In the genomic region with DNA sequence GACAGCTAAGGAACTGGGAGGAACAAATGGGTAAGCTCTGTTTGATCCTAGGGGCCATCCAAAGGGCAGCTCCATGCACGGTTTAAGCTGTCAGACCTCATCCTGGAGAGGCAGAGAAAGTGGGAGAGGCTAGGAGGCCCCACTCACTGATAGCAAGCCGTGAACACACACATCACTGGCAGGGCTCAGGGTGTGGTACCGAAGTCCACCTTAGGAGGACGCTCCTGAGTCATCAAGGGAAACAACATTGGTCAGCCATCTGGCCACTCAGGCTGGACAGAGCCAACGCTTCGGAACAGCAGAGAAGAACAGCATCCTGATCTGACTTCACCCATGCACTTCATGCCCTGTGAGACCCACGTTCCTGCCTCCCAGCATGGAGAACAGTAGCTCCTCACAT, we compare ENCODE assay signal across 19 mouse cellular contexts. TPM values are rescaled to one million over a fixed set of nuclear protein-coding genes. Genes with fewer than 3 reads are reported as not detected.
DNase-seq lines count a peak whose midpoint lies in the region; ATAC-seq and TF ChIP-seq lines count a peak whose summit lies in the region.
"Had no signal": no experiment of that assay in that cellular context is flagged by ENCODE, and none has a peak within 500 bp of the region (broad histone marks: within the 10 kb centered on the region; RNA-seq: fewer than 3 reads in every experiment).

No protein-coding gene starts in this region.

- DNase-seq in cerebellum, adult 9-10 months = peak; percentile 69
- no peak for DNase-seq in cerebellum, adult 11-12 months
- DNase-seq in stomach, postnatal 0 days (ENCODE audit: low spot score) = no peak
- DNase-seq: adrenal gland, postnatal 10 days; cerebellum, adult 8-10 months; gastrocnemius, postnatal 36 days; heart, adult 11 months; heart, postnatal 10 days; heart, postnatal 4 days had no signal

- TF ChIP-seq EP300 in stomach, postnatal 0 days (optimal IDR thresholded peaks at IDR 0.05) = no peak

- ATAC-seq in intestine, embryonic 16.5 days = peak; percentile 43; the same call in 1 of the 2 replicates
- ATAC-seq in intestine, embryonic 15.5 days = no peak
- no peak for ATAC-seq in megakaryocyte, adult 5-6 weeks (ENCODE audit: poor library complexity, severe bottlenecking)
- ATAC-seq in stomach, postnatal 0 days (ENCODE audit: low FRiP score, low TSS enrichment) = no peak
- ATAC-seq: forebrain, embryonic 13.5 days had no signal

- peak; percentile 22; the same call in 1 of the 2 replicates for TF ChIP-seq CTCF in stomach, postnatal 0 days (IDR thresholded peaks at IDR 0.05; ENCODE audit: low read depth)

- H3K27me3 ChIP-seq in intestine, embryonic 16.5 days (replicated peaks; ENCODE audit: control insufficient read depth, insufficient read depth, low read length) = no peaks in the 10 kb centered on the region
- H3K27me3 ChIP-seq in intestine, embryonic 15.5 days (replicated peaks) = no peaks in the 10 kb centered on the region
- peaks cover 52% of the 10 kb centered on the region for H3K27me3 ChIP-seq in megakaryocyte, embryonic 14.5 days (replicated peaks)
- no peaks in the 10 kb centered on the region for H3K27me3 ChIP-seq in stomach, postnatal 0 days (ENCODE audit: control insufficient read depth, insufficient read depth, low read length)
- H3K27me3 ChIP-seq: forebrain, embryonic 13.5 days; hindbrain, embryonic 12.5 days had no signal

- H3K4me3 ChIP-seq in intestine, embryonic 16.5 days (ENCODE audit: low read length) = no peak overlapping the region
- no peak overlapping the region for H3K4me3 ChIP-seq in intestine, embryonic 15.5 days (replicated peaks)
- H3K4me3 ChIP-seq in megakaryocyte, embryonic 14.5 days (replicated peaks) = peak overlapping the region; percentile 33
- no peak overlapping the region for H3K4me3 ChIP-seq in stomach, postnatal 0 days (ENCODE audit: low read depth, low read length)
- H3K4me3 ChIP-seq: embryonic facial prominence, embryonic 10.5 days; forebrain, embryonic 13.5 days; heart, embryonic 10.5 days; hindbrain, embryonic 12.5 days had no signal

- no peaks in the 10 kb centered on the region for H3K9me3 ChIP-seq in intestine, embryonic 16.5 days (ENCODE audit: control insufficient read depth, low read length)
- no peaks in the 10 kb centered on the region for H3K9me3 ChIP-seq in intestine, embryonic 15.5 days
- H3K9me3 ChIP-seq in megakaryocyte, embryonic 14.5 days = no peaks in the 10 kb centered on the region
- H3K9me3 ChIP-seq in stomach, postnatal 0 days (ENCODE audit: control insufficient read depth, low read length) = no peaks in the 10 kb centered on the region
- H3K9me3 ChIP-seq: embryonic facial prominence, embryonic 10.5 days; forebrain, embryonic 13.5 days; heart, embryonic 10.5 days; hindbrain, embryonic 12.5 days had no signal

- no peak overlapping the region for H3K27ac ChIP-seq in intestine, embryonic 16.5 days (ENCODE audit: low read length)
- H3K27ac ChIP-seq in intestine, embryonic 15.5 days = no peak overlapping the region
- H3K27ac ChIP-seq in stomach, postnatal 0 days (replicated peaks) = no peak overlapping the region
- H3K27ac ChIP-seq: embryonic facial prominence, embryonic 10.5 days; forebrain, embryonic 13.5 days; heart, embryonic 10.5 days; hindbrain, embryonic 12.5 days had no signal

- no peak overlapping the region for H3K4me2 ChIP-seq in intestine, embryonic 16.5 days (ENCODE audit: low read depth, low read length)
- no peak overlapping the region for H3K4me2 ChIP-seq in intestine, embryonic 15.5 days (replicated peaks)
- no peak overlapping the region for H3K4me2 ChIP-seq in stomach, postnatal 0 days (replicated peaks; ENCODE audit: low read depth)
- H3K4me2 ChIP-seq: forebrain, embryonic 13.5 days; hindbrain, embryonic 12.5 days had no signal

- H3K4me1 ChIP-seq in intestine, embryonic 16.5 days (ENCODE audit: control insufficient read depth, insufficient read depth, low read length) = no peaks in the 10 kb centered on the region
- H3K4me1 ChIP-seq in intestine, embryonic 15.5 days (replicated peaks) = no peaks in the 10 kb centered on the region
- peaks cover 16% of the 10 kb centered on the region for H3K4me1 ChIP-seq in megakaryocyte, embryonic 14.5 days
- no peaks in the 10 kb centered on the region for H3K4me1 ChIP-seq in stomach, postnatal 0 days (replicated peaks; ENCODE audit: control insufficient read depth, insufficient read depth)
- H3K4me1 ChIP-seq: forebrain, embryonic 13.5 days had no signal

- no peaks in the 10 kb centered on the region for H3K36me3 ChIP-seq in intestine, embryonic 16.5 days (ENCODE audit: control insufficient read depth, insufficient read depth, low read length)
- H3K36me3 ChIP-seq in intestine, embryonic 15.5 days = no peaks in the 10 kb centered on the region
- no peaks in the 10 kb centered on the region for H3K36me3 ChIP-seq in megakaryocyte, embryonic 14.5 days (replicated peaks; ENCODE audit: low read length)
- H3K36me3 ChIP-seq in stomach, postnatal 0 days (ENCODE audit: control insufficient read depth, insufficient read depth, low read length) = no peaks in the 10 kb centered on the region
- H3K36me3 ChIP-seq: embryonic facial prominence, embryonic 10.5 days; heart, embryonic 10.5 days; hindbrain, embryonic 12.5 days had no signal

- H3K9ac ChIP-seq in intestine, embryonic 16.5 days (ENCODE audit: low read depth, low read length) = no peak overlapping the region
- H3K9ac ChIP-seq in intestine, embryonic 15.5 days = no peak overlapping the region
- no peak overlapping the region for H3K9ac ChIP-seq in stomach, postnatal 0 days (ENCODE audit: low read length)
- H3K9ac ChIP-seq: forebrain, embryonic 13.5 days; hindbrain, embryonic 12.5 days had no signal

- WGBS in intestine, embryonic 16.5 days = 68% methylated on average over 7 of the region's 7 CpGs
- WGBS in intestine, embryonic 15.5 days = 73% methylated on average over 7 of the region's 7 CpGs
- WGBS in stomach, postnatal 0 days = 64% methylated on average over 7 of the region's 7 CpGs

RNA-seq across cellular contexts. Expression of gene Ykt6, which starts 23.6 kb away (rescaled TPM):
- 57.7 and 58.6 TPM in 2 replicates for polyA plus RNA-seq in intestine, embryonic 16.5 days (2015; fragmentation: Nextera tagmentation; extraction: Ambion mirVana)
- polyA plus RNA-seq in intestine, embryonic 15.5 days (2015; fragmentation: Nextera tagmentation; extraction: Ambion mirVana) = 48.7 and 51.8 TPM in 2 replicates
- polyA plus RNA-seq in megakaryocyte, embryonic 14.5 days (2012; ENCODE audit: insufficient read depth, low replicate concordance) = 3.9 and 8.8 TPM in 2 replicates
- 18.2 and 21.0 TPM in 2 replicates for total RNA-seq in megakaryocyte, adult 5-6 weeks (2015)
- 41.8 and 54.2 TPM in 2 replicates for total RNA-seq in megakaryocyte, adult 5-6 weeks (2017)
- polyA plus RNA-seq in stomach, postnatal 0 days (2015; fragmentation: Nextera tagmentation; extraction: Ambion mirVana) = 47.0 and 47.7 TPM in 2 replicates

RNA-seq across cellular contexts. Expression of gene Gck, which starts 29.2 kb away (rescaled TPM):
- polyA plus RNA-seq in intestine, embryonic 16.5 days (2015; fragmentation: Nextera tagmentation; extraction: Ambion mirVana) = 2.4 and 2.9 TPM in 2 replicates
- 2.8 and 3.1 TPM in 2 replicates for polyA plus RNA-seq in intestine, embryonic 15.5 days (2015; fragmentation: Nextera tagmentation; extraction: Ambion mirVana)
- polyA plus RNA-seq in megakaryocyte, embryonic 14.5 days (2012; ENCODE audit: insufficient read depth, low replicate concordance) = 1.7 TPM in 1 of 2 replicates, not detected in the other
- total RNA-seq in megakaryocyte, adult 5-6 weeks (2015) = not detected in 2 replicates
- total RNA-seq in megakaryocyte, adult 5-6 weeks (2017) = not detected in 2 replicates
- polyA plus RNA-seq in stomach, postnatal 0 days (2015; fragmentation: Nextera tagmentation; extraction: Ambion mirVana) = 1.9 and 2.0 TPM in 2 replicates
- total RNA-seq: heart, postnatal 4 days; MEL had no signal
- polyA plus RNA-seq: C2C12 had no signal
